In the genomic region with DNA sequence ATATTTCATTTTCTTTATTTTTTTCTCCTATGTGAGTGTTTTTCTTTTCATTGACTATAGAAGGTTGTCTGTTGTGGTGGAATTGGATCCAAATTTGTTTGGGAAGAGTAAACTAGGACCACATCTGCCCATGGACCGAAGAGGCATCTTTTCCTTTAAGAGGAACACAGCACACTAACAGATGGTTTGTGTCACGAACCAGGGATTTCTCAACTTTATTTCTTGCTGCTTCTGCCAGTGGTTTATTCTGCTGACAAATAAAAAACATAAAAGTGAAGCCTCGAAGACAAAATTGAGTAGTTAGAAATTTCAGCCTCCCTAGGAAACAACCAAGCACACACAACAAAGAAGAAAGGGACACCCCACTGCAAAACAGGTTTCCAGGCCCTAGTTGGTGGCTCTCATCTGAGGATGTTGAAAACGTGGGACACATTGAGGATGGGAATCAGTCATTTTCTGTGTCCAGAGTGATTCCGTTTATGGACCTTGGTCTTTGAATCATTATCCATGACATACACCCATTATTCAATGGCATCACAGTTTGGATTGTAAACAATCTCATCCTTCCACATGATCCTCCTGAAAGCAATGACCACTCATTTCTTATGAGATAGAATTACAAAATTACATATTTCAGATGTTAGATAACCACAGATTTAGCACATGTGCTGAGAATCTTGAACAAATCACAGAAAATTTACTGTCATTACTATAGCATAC, we compare ENCODE assay signal across 9 mouse cellular contexts.
"Had no signal": no experiment of that assay in that cellular context is flagged by ENCODE, and none has a peak within 500 bp of the region (broad histone marks: within the 10 kb centered on the region; RNA-seq: fewer than 3 reads in every experiment).

No protein-coding gene starts in this region.

- H3K36me3 ChIP-seq: hindbrain, embryonic 15.5 days; limb, embryonic 15.5 days; liver, embryonic 12.5 days; midbrain, embryonic 13.5 days had no signal

- H3K4me1 ChIP-seq: hindbrain, embryonic 15.5 days; limb, embryonic 15.5 days; liver, embryonic 12.5 days; midbrain, embryonic 13.5 days had no signal

- H3K4me2 ChIP-seq: hindbrain, embryonic 15.5 days; limb, embryonic 15.5 days; liver, embryonic 12.5 days; midbrain, embryonic 13.5 days had no signal

- H3K27me3 ChIP-seq: hindbrain, embryonic 15.5 days; limb, embryonic 15.5 days; liver, embryonic 12.5 days; midbrain, embryonic 13.5 days had no signal

- ATAC-seq: inflammation-experienced regulatory T-cells, adult 6 months; intestine, postnatal 0 days; liver, embryonic 12.5 days; midbrain, embryonic 13.5 days had no signal

- H3K9ac ChIP-seq: hindbrain, embryonic 15.5 days; limb, embryonic 15.5 days; liver, embryonic 12.5 days; midbrain, embryonic 13.5 days had no signal

- H3K9me3 ChIP-seq: hindbrain, embryonic 15.5 days; limb, embryonic 15.5 days; liver, embryonic 12.5 days; midbrain, embryonic 13.5 days had no signal

- H3K27ac ChIP-seq: hindbrain, embryonic 15.5 days; limb, embryonic 15.5 days; liver, embryonic 12.5 days; midbrain, embryonic 13.5 days had no signal

- DNase-seq: layer of hippocampus, postnatal 36 days; thymus, adult 18-20 months; thymus, postnatal 14 days had no signal

- H3K4me3 ChIP-seq: hindbrain, embryonic 15.5 days; limb, embryonic 15.5 days; liver, embryonic 12.5 days; midbrain, embryonic 13.5 days had no signal
